Mouse (Mus musculus) macrophage (primary cell): ENCODE results near the gene Rsl1d1. TPM values are rescaled to one million over a fixed set of nuclear protein-coding genes. Genes with fewer than 3 reads are reported as not detected.
A peak's percentile ranks its signal among the peaks of the same experiment; 100 is the strongest.
"Not testable (repeated sequence)": the region's sequence is repeated elsewhere in the genome, so short reads cannot be mapped to it uniquely, and the experiment has no call there.

ENCODE experiments used
- H3K27ac ChIP-seq: fragments of 350-480 bp; formaldehyde crosslinking; 2 replicates; pipeline ENCODE4 v1.9.0; 2021
- H3K36me3 ChIP-seq: fragments of 350-480 bp; formaldehyde crosslinking; 2 replicates; pipeline ENCODE4 v1.9.0; 2021; ENCODE audit errors: inconsistent target
- H3K4me3 ChIP-seq: fragments of 350-480 bp; formaldehyde crosslinking; 2 replicates; pipeline ENCODE4 v1.9.0; 2021; ENCODE audit errors: inconsistent target
- H3K79me2 ChIP-seq: fragments of 350-480 bp; formaldehyde crosslinking; 2 replicates; pipeline ENCODE4 v1.9.0; 2021; ENCODE audit errors: inconsistent target
- WGBS: methylation state at CpG from one replicate; pipeline ENCODE4 v1.1.7; 2026; ENCODE audit warnings: inconsistent platforms; ENCODE audit not compliant: missing documents; 5-methylcytosine and 5-hydroxymethylcytosine counted together
- polyA plus RNA-seq: library from polyadenylated mRNA; stranded (reverse); fragments of 250-400 nt; gene quantifications from 3 replicates; pipeline ENCODE4 v1.2.4, GENCODE M21; 2018; ENCODE audit warnings: inconsistent platforms

The Rsl1d1 gene
- polyA plus RNA-seq, 1 experiment from 2014 or later, result 99.2 TPM

- H3K79me2 ChIP-seq, result peaks cover 45% of the 10 kb centered on the region
- peak within 1 kb of the TSS; percentile 83 for H3K4me3 ChIP-seq
- H3K27ac ChIP-seq, result peak within 1 kb of the TSS; percentile 71
- H3K36me3 ChIP-seq, result no peaks in the 10 kb centered on the region
- WGBS, result under 1% methylated on average over 56 of the region's 57 CpGs
Measured at GRCm38 (mm10) chr16:11176208-11176883, 26.8 kb downstream of the Rsl1d1 start, which contains the start of gene Zc3h7a. TSS of gene Zc3h7a (minus strand) at chr16:11176393.

GRCm38 (mm10) chr16:11175489-11176207 is 27.5 kb downstream of the Rsl1d1 start:
- H3K36me3 ChIP-seq, result no peaks in the 10 kb centered on the region
- peak overlapping the region; percentile 83 for H3K4me3 ChIP-seq
- peak overlapping the region; percentile 71 for H3K27ac ChIP-seq
- peaks cover 52% of the 10 kb centered on the region for H3K79me2 ChIP-seq
- WGBS, result 1% methylated on average over 60 of the region's 72 CpGs

GRCm38 (mm10) chr16:11175100-11175488 is 28.0 kb downstream of the Rsl1d1 start:
- Histone ChIP-seq H3K27ac (peak overlapping the region; percentile 71), H3K79me2 (peaks cover 58% of the 10 kb centered on the region), H3K36me3 (no peaks in the 10 kb centered on the region), H3K4me3 (peak overlapping the region; percentile 83)
- 1% methylated on average over 9 of the region's 9 CpGs for WGBS

- Histone ChIP-seq H3K4me3 (peak overlapping the region; percentile 83), H3K36me3 (no peaks in the 10 kb centered on the region), H3K27ac (peak overlapping the region; percentile 71), H3K79me2 (peaks cover 62% of the 10 kb centered on the region)
- 3% methylated on average over 10 of the region's 10 CpGs for WGBS
Measured at GRCm38 (mm10) chr16:11174671-11175081, 28.5 kb downstream of the Rsl1d1 start.

- no peak overlapping the region for H3K4me3 ChIP-seq
- H3K27ac ChIP-seq, result no peak overlapping the region
- H3K79me2 ChIP-seq, result peaks cover 92% of the 10 kb centered on the region
- 97% methylated on average over 6 of the region's 6 CpGs for WGBS
- no peaks in the 10 kb centered on the region for H3K36me3 ChIP-seq
Measured at GRCm38 (mm10) chr16:11171679-11172078, 31.5 kb downstream of the Rsl1d1 start.

GRCm38 (mm10) chr16:11166431-11166830 is 36.7 kb downstream of the Rsl1d1 start:
- H3K36me3 ChIP-seq, result peaks cover 16% of the 10 kb centered on the region
- H3K27ac ChIP-seq, result no peak overlapping the region
- no peak overlapping the region for H3K4me3 ChIP-seq
- peaks cover 100% of the 10 kb centered on the region for H3K79me2 ChIP-seq
- 94% methylated on average over 2 of the region's 2 CpGs for WGBS

GRCm38 (mm10) chr16:11164695-11165255 is 38.4 kb downstream of the Rsl1d1 start:
- Histone ChIP-seq H3K4me3 (no peak overlapping the region), H3K79me2 (peaks cover 100% of the 10 kb centered on the region), H3K27ac (no peak overlapping the region), H3K36me3 (peaks cover 31% of the 10 kb centered on the region)
- WGBS, result 80% methylated on average over 3 of the region's 3 CpGs

GRCm38 (mm10) chr16:11157721-11158120 is 45.4 kb downstream of the Rsl1d1 start:
- not testable (repeated sequence) for H3K4me3 ChIP-seq, H3K27ac ChIP-seq
- Histone ChIP-seq H3K36me3 (peaks cover 83% of the 10 kb centered on the region), H3K79me2 (peaks cover 44% of the 10 kb centered on the region)
- WGBS, result no CpG with 5 or more reads among the region's 3 CpGs

- Histone ChIP-seq H3K4me3 (no peak overlapping the region), H3K79me2 (peaks cover 13% of the 10 kb centered on the region; the same call in 1 of the 2 replicates), H3K27ac (no peak overlapping the region), H3K36me3 (peaks cover 74% of the 10 kb centered on the region)
Measured at GRCm38 (mm10) chr16:11154500-11154899, 48.6 kb downstream of the Rsl1d1 start.

GRCm38 (mm10) chr16:11143706-11144483 is 59.2 kb downstream of the Rsl1d1 start:
- not testable (repeated sequence) for H3K27ac ChIP-seq, H3K4me3 ChIP-seq, H3K79me2 ChIP-seq
- H3K36me3 ChIP-seq, result peaks cover 69% of the 10 kb centered on the region
- 36% methylated on average over 51 of the region's 56 CpGs for WGBS

Other genes with a start within 250 kb of the Rsl1d1 start
- 5.0 to 12.4 TPM (median 5.0 TPM) in 3 replicates for gene Snn, start 142.4 kb downstream of the Rsl1d1 start, polyA plus RNA-seq
- 325 to 1,163 TPM (median 559 TPM) in 3 replicates for gene Litaf, start 137.2 kb downstream of the Rsl1d1 start, polyA plus RNA-seq
- gene Txndc11, start 68.7 kb downstream of the Rsl1d1 start, polyA plus RNA-seq, result 15.5 to 18.2 TPM (median 18.0 TPM) in 3 replicates
- 64.3 to 121 TPM (median 115 TPM) in 3 replicates for gene Zc3h7a, start 26.9 kb downstream of the Rsl1d1 start, polyA plus RNA-seq
- 60.3 to 139 TPM (median 132 TPM) in 3 replicates for gene Gspt1, start 51.0 kb upstream of the Rsl1d1 start, polyA plus RNA-seq
- not detected in 3 replicates for gene Tnfrsf17, start 110.5 kb upstream of the Rsl1d1 start, polyA plus RNA-seq
- gene Snx29, start 119.6 kb upstream of the Rsl1d1 start, polyA plus RNA-seq, result 19.8 to 25.6 TPM (median 21.9 TPM) in 3 replicates